ENCODE assay signal across 8 mouse cellular contexts in genomic region chr15:77344127-77345125, GRCm38 (mm10). TPM values are rescaled to one million over a fixed set of nuclear protein-coding genes. Genes with fewer than 3 reads are reported as not detected.
DNase-seq lines count a peak whose midpoint lies in the region; ATAC-seq and TF ChIP-seq lines count a peak whose summit lies in the region.

No protein-coding gene starts in this region.

- DNase-seq in 3T3-L1 (ENCODE audit: low read depth, low spot score) (peak; percentile 60), ES-E14 (ENCODE audit: low read depth, low spot score) (no peak)
- DNase-seq in right cerebral cortex, adult 2 months (ENCODE audit: low spot score in 2 of 2), result no peak
- DNase-seq in layer of hippocampus, adult 18-20 months (ENCODE audit: low spot score in 2 of 2), result no peak
- no peak for DNase-seq in thymus, adult 18-20 months
- no peak for DNase-seq in urinary bladder, postnatal 14 days (ENCODE audit: low spot score)

- peak overlapping the region; percentile 38 to 45 for H3K4me3 ChIP-seq in ES-E14 (ENCODE audit: insufficient read depth in 1 of 2, low read depth in 1 of 2, low read length in 2 of 2, poor library complexity in 1 of 2, severe bottlenecking in 1 of 2)
- H3K4me3 ChIP-seq in heart, embryonic 16.5 days (ENCODE audit: low read length), result peak overlapping the region; percentile 43
- H3K4me3 ChIP-seq in liver, embryonic 12.5 days, result no peak overlapping the region

- 33% methylated on average over 17 of the region's 17 CpGs for WGBS in heart, embryonic 16.5 days
- WGBS in liver, embryonic 12.5 days (ENCODE audit: insufficient replicate concordance), result 43% methylated on average over 17 of the region's 17 CpGs

- no peaks in the 10 kb centered on the region for H3K27me3 ChIP-seq in heart, embryonic 16.5 days (ENCODE audit: control insufficient read depth, insufficient read depth, low read length)
- H3K27me3 ChIP-seq in liver, embryonic 12.5 days (replicated peaks), result peaks cover 28% of the 10 kb centered on the region

- H3K9ac ChIP-seq in ES-E14 (ENCODE audit: insufficient read depth, low read depth, low read length, poor library complexity, severe bottlenecking), result peak overlapping the region; percentile 62; the same call in 1 of the 2 replicates
- H3K9ac ChIP-seq in heart, embryonic 16.5 days (ENCODE audit: low read length), result peak overlapping the region; percentile 68
- H3K9ac ChIP-seq in liver, embryonic 12.5 days, result no peak overlapping the region

- peaks cover 21 to 32% of the 10 kb centered on the region in 2 experiments for H3K4me1 ChIP-seq in ES-E14 (ENCODE audit: control insufficient read depth in 2 of 2, insufficient read depth in 2 of 2, low read length in 2 of 2, poor library complexity in 1 of 2)
- H3K4me1 ChIP-seq in heart, embryonic 16.5 days (ENCODE audit: control insufficient read depth, insufficient read depth, low read length), result peaks cover 22% of the 10 kb centered on the region
- peaks cover 29% of the 10 kb centered on the region for H3K4me1 ChIP-seq in liver, embryonic 12.5 days

- H3K36me3 ChIP-seq in ES-E14 (ENCODE audit: control insufficient read depth, insufficient read depth, low read length, poor library complexity, severe bottlenecking), result no peaks in the 10 kb centered on the region
- no peaks in the 10 kb centered on the region for H3K36me3 ChIP-seq in heart, embryonic 16.5 days (ENCODE audit: control insufficient read depth, insufficient read depth)
- no peaks in the 10 kb centered on the region for H3K36me3 ChIP-seq in liver, embryonic 12.5 days

- H3K27ac ChIP-seq in ES-E14 (ENCODE audit: insufficient read depth, low read depth, low read length, poor library complexity, severe bottlenecking), result peak overlapping the region; percentile 68
- peak overlapping the region; percentile 88 for H3K27ac ChIP-seq in heart, embryonic 16.5 days (ENCODE audit: low read length)
- H3K27ac ChIP-seq in liver, embryonic 12.5 days, result peak overlapping the region; percentile 67

- no peaks in the 10 kb centered on the region for H3K9me3 ChIP-seq in ES-E14 (ENCODE audit: control insufficient read depth, insufficient read depth, low read depth, low read length)
- no peaks in the 10 kb centered on the region for H3K9me3 ChIP-seq in heart, embryonic 16.5 days (replicated peaks; ENCODE audit: control insufficient read depth, low read length)
- no peaks in the 10 kb centered on the region for H3K9me3 ChIP-seq in liver, embryonic 12.5 days (replicated peaks)

- H3K4me2 ChIP-seq in heart, embryonic 16.5 days (ENCODE audit: low read depth, low read length), result peak overlapping the region; percentile 76
- H3K4me2 ChIP-seq in liver, embryonic 12.5 days, result peak overlapping the region; percentile 45; the same call in 1 of the 2 replicates

- peak; percentile 55 for ATAC-seq in heart, embryonic 16.5 days (replicated peaks; ENCODE audit: extremely low read depth, insufficient read depth, low FRiP score)
- ATAC-seq in liver, embryonic 12.5 days, result 0 out of 2 replicates have a peak, but pooled peaks have one; percentile 22

- in situ Hi-C loops in ES-E14 (cut with MboI; ENCODE audit: low sequenced_read_pairs in 2 of 2, unreplicated experiment in 2 of 2), result no loop called here

TF ChIP-seq in ES-E14, 5 proteins besides CTCF, POLR2A, EP300 and RAD21:
- TF ChIP-seq MAFK (IDR thresholded peaks at IDR 0.05; ENCODE audit: insufficient read depth, low read depth, low read length), result no peak
- no peak for TF ChIP-seq ZC3H11A (IDR thresholded peaks at IDR 0.05; ENCODE audit: borderline replicate concordance, low read depth, low read length)
- TF ChIP-seq HCFC1 (IDR thresholded peaks at IDR 0.05; ENCODE audit: borderline replicate concordance, insufficient read depth, low read length), result no peak

RNA-seq across cellular contexts. Expression of gene Rbfox2, which starts 37.6 kb away (rescaled TPM):
- total RNA-seq in ES-E14 (2012; rRNA removed), result 55.3 and 56.4 TPM in 2 replicates
- 61.8 and 64.7 TPM in 2 replicates for polyA plus RNA-seq in heart, embryonic 16.5 days (2015; fragmentation: Nextera tagmentation; extraction: Ambion mirVana)
- polyA plus RNA-seq in liver, embryonic 12.5 days (2016; fragmentation: Nextera tagmentation; extraction: Ambion mirVana), result 13.0 and 13.1 TPM in 2 replicates
- 100 to 1,000 TPM; 238 to 245 TPM for total RNA-seq in layer of hippocampus, adult 18-20 months (2021)

RNA-seq across cellular contexts. Expression of gene Apol7a, which starts 54.5 kb away (rescaled TPM):
- 0.11 and 0.27 TPM in 2 replicates for total RNA-seq in ES-E14 (2012; rRNA removed)
- 0.19 and 0.39 TPM in 2 replicates for polyA plus RNA-seq in heart, embryonic 16.5 days (2015; fragmentation: Nextera tagmentation; extraction: Ambion mirVana)
- 0.10 and 0.11 TPM in 2 replicates for polyA plus RNA-seq in liver, embryonic 12.5 days (2016; fragmentation: Nextera tagmentation; extraction: Ambion mirVana)
- total RNA-seq in layer of hippocampus, adult 18-20 months (2021), result not detected
